In genomic region chr14:18233981-18234960, GRCm38 (mm10) we compare ENCODE assay signal across 9 mouse cellular contexts. TPM values are rescaled to one million over a fixed set of nuclear protein-coding genes. Genes with fewer than 3 reads are reported as not detected.
DNase-seq lines count a peak whose midpoint lies in the region; ATAC-seq and TF ChIP-seq lines count a peak whose summit lies in the region.
"Had no signal": no experiment of that assay in that cellular context is flagged by ENCODE, and none has a peak within 500 bp of the region (broad histone marks: within the 10 kb centered on the region; RNA-seq: fewer than 3 reads in every experiment).

No protein-coding gene starts in this region.

- peaks cover 59% of the 10 kb centered on the region for H3K79me2 ChIP-seq in myocyte (ENCODE audit: control insufficient read depth, insufficient read depth)

- TF ChIP-seq POLR2A in myocyte (IDR thresholded peaks at IDR 0.05; ENCODE audit: insufficient read length, low read depth) = no peak

- no peak overlapping the region for H3K4me3 ChIP-seq in layer of hippocampus, adult 2 months
- peak overlapping the region; percentile 27; the same call in 1 of the 2 replicates for H3K4me3 ChIP-seq in heart, embryonic 10.5 days
- no peak overlapping the region for H3K4me3 ChIP-seq in myocyte
- H3K4me3 ChIP-seq: midbrain, embryonic 12.5 days had no signal

- no peaks in the 10 kb centered on the region for H3K9me3 ChIP-seq in heart, embryonic 10.5 days
- H3K9me3 ChIP-seq: midbrain, embryonic 12.5 days had no signal

- H3K27me3 ChIP-seq in heart, embryonic 10.5 days (ENCODE audit: insufficient read depth, poor library complexity, severe bottlenecking) = no peaks in the 10 kb centered on the region
- H3K27me3 ChIP-seq in myocyte (ENCODE audit: control insufficient read depth, insufficient read depth, insufficient read length) = no peaks in the 10 kb centered on the region
- H3K27me3 ChIP-seq: midbrain, embryonic 12.5 days had no signal

- H3ac ChIP-seq in myocyte (ENCODE audit: control insufficient read depth, insufficient read length) = no peak overlapping the region

- peak overlapping the region; percentile 79 for H3K4me2 ChIP-seq in myocyte (ENCODE audit: low read depth)
- H3K4me2 ChIP-seq: midbrain, embryonic 12.5 days had no signal

- peaks cover 18% of the 10 kb centered on the region; the same call in 1 of the 2 replicates for H3K4me1 ChIP-seq in heart, embryonic 10.5 days
- H3K4me1 ChIP-seq: midbrain, embryonic 12.5 days had no signal

- WGBS in heart, embryonic 10.5 days = 34% methylated on average over 5 of the region's 5 CpGs

- peak overlapping the region; percentile 46 for H3K27ac ChIP-seq in layer of hippocampus, adult 2 months
- H3K27ac ChIP-seq in heart, embryonic 10.5 days = peak overlapping the region; percentile 87
- H3K27ac ChIP-seq: midbrain, embryonic 12.5 days had no signal

- no peak for TF ChIP-seq CTCF in layer of hippocampus, adult 2 months (conservative IDR thresholded peaks at IDR 0.05)

- no peak for ATAC-seq in activated CD4-positive, CD25-positive, alpha-beta regulatory T cell, adult 4 months

- H3K36me3 ChIP-seq in heart, embryonic 10.5 days = no peaks in the 10 kb centered on the region
- H3K36me3 ChIP-seq in myocyte (ENCODE audit: control insufficient read depth, insufficient read depth) = no peaks in the 10 kb centered on the region
- H3K36me3 ChIP-seq: midbrain, embryonic 12.5 days had no signal

- no peak for DNase-seq in layer of hippocampus, adult 2 months (ENCODE audit: low spot score in 2 of 2)
- no peak for DNase-seq in layer of hippocampus, postnatal 36 days
- peak; percentile 72 for DNase-seq in adipocyte (ENCODE audit: low spot score)
- DNase-seq in heart, embryonic 10.5 days (ENCODE audit: low spot score) = no peak
- DNase-seq in cerebellum, postnatal 4 days (ENCODE audit: low spot score in 2 of 2) = no peak
- DNase-seq: right cerebral cortex, postnatal 14 days had no signal

TF ChIP-seq in myocyte, 11 proteins besides CTCF, POLR2A, EP300 and RAD21:
- TF ChIP-seq CEBPB (IDR thresholded peaks at IDR 0.05; ENCODE audit: insufficient read depth, poor library complexity, severe bottlenecking) (no peak), POLR2AphosphoS2 (IDR thresholded peaks at IDR 0.05; ENCODE audit: insufficient read length, low read depth) (no peak), REST (IDR thresholded peaks at IDR 0.05; ENCODE audit: insufficient read depth, insufficient read length) (no peak)

RNA-seq across cellular contexts. Expression of gene Nr1d2, which starts 4.7 kb away (rescaled TPM):
- 10 to 100 TPM; 61.4 to 66.8 TPM for total RNA-seq in layer of hippocampus, adult 2 months (2021)
- 10 to 100 TPM; 59.1 to 65.8 TPM for total RNA-seq in layer of hippocampus, postnatal 36 days (2021)
- 5.4 and 8.8 TPM in 2 replicates for polyA plus RNA-seq in heart, embryonic 10.5 days (2016; fragmentation: Nextera tagmentation; extraction: Ambion mirVana)
- polyA plus RNA-seq in myocyte (2012; fragmentation: generic; extraction: Trizol) = 7.8 TPM
- 10 to 100 TPM; 11.0 to 12.2 TPM for polyA plus RNA-seq in activated CD4-positive, CD25-positive, alpha-beta regulatory T cell, adult 4 months (2017; shearing (Covaris generic))

RNA-seq across cellular contexts. Expression of gene Nkiras1, which starts 36.7 kb away (rescaled TPM):
- total RNA-seq in layer of hippocampus, adult 2 months (2021) = 10 to 100 TPM; 78.9 to 83.9 TPM
- 10 to 100 TPM; 85.9 to 86.4 TPM for total RNA-seq in layer of hippocampus, postnatal 36 days (2021)
- polyA plus RNA-seq in heart, embryonic 10.5 days (2016; fragmentation: Nextera tagmentation; extraction: Ambion mirVana) = 14.8 and 16.7 TPM in 2 replicates
- polyA plus RNA-seq in myocyte (2012; fragmentation: generic; extraction: Trizol) = 10.3 TPM
- 10 to 100 TPM; 27.5 to 30.6 TPM for polyA plus RNA-seq in activated CD4-positive, CD25-positive, alpha-beta regulatory T cell, adult 4 months (2017; shearing (Covaris generic))

RNA-seq across cellular contexts. Expression of gene Rpl15, which starts 36.9 kb away (rescaled TPM):
- 100 to 1,000 TPM; 389 to 396 TPM for total RNA-seq in layer of hippocampus, adult 2 months (2021)
- 100 to 1,000 TPM; 390 to 394 TPM for total RNA-seq in layer of hippocampus, postnatal 36 days (2021)
- 332 and 406 TPM in 2 replicates for polyA plus RNA-seq in heart, embryonic 10.5 days (2016; fragmentation: Nextera tagmentation; extraction: Ambion mirVana)
- 1,739 TPM for polyA plus RNA-seq in myocyte (2012; fragmentation: generic; extraction: Trizol)
- polyA plus RNA-seq in activated CD4-positive, CD25-positive, alpha-beta regulatory T cell, adult 4 months (2017; shearing (Covaris generic)) = 1,000 to 10,000 TPM; 1,091 to 1,098 TPM
